In genomic region chr14:76874542-76875265, GRCm38 (mm10) we compare ENCODE assay signal across 7 mouse cellular contexts.
DNase-seq lines count a peak whose midpoint lies in the region; ATAC-seq lines count a peak whose summit lies in the region.

No protein-coding gene starts in this region.

- peak; percentile 69 for ATAC-seq in granulocyte monocyte progenitor cell, adult 5-6 weeks (replicated peaks; ENCODE audit: poor library complexity, severe bottlenecking)
- ATAC-seq in liver, embryonic 12.5 days = peak; percentile 81

- DNase-seq in 3T3-L1 (ENCODE audit: low read depth, low spot score) = peak; percentile 44
- DNase-seq in Muller cell, postnatal 12 days (ENCODE audit: inconsistent ontology term) = peak; percentile 42
- DNase-seq in retina, postnatal 1 day = peak; percentile 69
- no peak for DNase-seq in ovary, adult 18-20 months (ENCODE audit: low spot score)
- DNase-seq in spleen, adult 18-20 months = no peak

- H3K36me3 ChIP-seq in liver, embryonic 12.5 days = no peaks in the 10 kb centered on the region

- WGBS in liver, embryonic 12.5 days (ENCODE audit: insufficient replicate concordance) = 60% methylated on average over 8 of the region's 8 CpGs

- no peak overlapping the region for H3K4me3 ChIP-seq in liver, embryonic 12.5 days

- H3K4me2 ChIP-seq in liver, embryonic 12.5 days = no peak overlapping the region

- no peaks in the 10 kb centered on the region for H3K9me3 ChIP-seq in liver, embryonic 12.5 days (replicated peaks)

- no peaks in the 10 kb centered on the region for H3K27me3 ChIP-seq in liver, embryonic 12.5 days (replicated peaks)

- peak overlapping the region; percentile 39; the same call in 1 of the 2 replicates for H3K27ac ChIP-seq in liver, embryonic 12.5 days

- H3K4me1 ChIP-seq in liver, embryonic 12.5 days = 0 out of 2 replicates have a peak, but pooled peaks cover 5% of the 10 kb centered on the region

- H3K9ac ChIP-seq in liver, embryonic 12.5 days = no peak overlapping the region

Comparison
In these comparisons a context has a peak if more than half of its experiments do, and no peak if none do; other contexts are left out.
1. DNase-seq: peak in 3T3-L1 (single experiment), Muller cell, postnatal 12 days (single experiment) and retina, postnatal 1 day (single experiment); none in ovary, adult 18-20 months (single experiment) and spleen, adult 18-20 months (0 of 2).